Mouse (Mus musculus): ENCODE results near the gene Mylk2. TPM values are rescaled to one million over a fixed set of nuclear protein-coding genes. Genes with fewer than 3 reads are reported as not detected.

The Mylk2 gene
- polyA plus RNA-seq, 1 experiment, result 0.34 TPM

DNA sequence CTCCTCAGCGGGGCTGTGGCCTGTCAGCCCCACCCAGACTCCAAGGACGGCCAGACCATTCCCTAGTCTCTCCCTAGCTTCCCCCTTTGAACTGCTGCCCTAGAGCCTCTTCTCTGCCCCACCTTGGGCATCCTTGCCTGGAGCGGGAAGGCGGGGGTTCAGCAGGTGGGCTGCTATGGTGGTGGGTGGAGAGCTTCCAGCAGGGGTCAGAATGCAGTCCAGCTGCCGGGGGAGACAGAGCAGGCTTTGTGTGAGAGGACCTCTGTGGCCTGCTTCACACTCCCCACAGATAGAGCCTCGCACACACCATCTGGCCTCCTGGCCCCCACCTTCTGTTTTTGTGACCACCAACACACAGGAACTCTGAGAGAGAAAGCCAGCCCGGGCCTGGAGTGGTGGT lies 11.2 kb downstream of the Mylk2 start:
- Histone ChIP-seq H3K27ac (ENCODE audit: control insufficient read depth, insufficient read depth, low read length) (no peak overlapping the region), H3K4me1 (replicated peaks; ENCODE audit: control insufficient read depth, insufficient read depth, low read length) (no peaks in the 10 kb centered on the region), H3K36me3 (ENCODE audit: control insufficient read depth, insufficient read depth, low read length) (no peaks in the 10 kb centered on the region), H3K27me3 (ENCODE audit: control insufficient read depth, insufficient read depth, low read length) (no peaks in the 10 kb centered on the region), H3K4me3 (ENCODE audit: control insufficient read depth, insufficient read depth, low read length) (no peak overlapping the region)
- no peak for DNase-seq
- TF ChIP-seq POLR2A (IDR thresholded peaks at IDR 0.05; ENCODE audit: control insufficient read depth, extremely low read depth, insufficient read depth, low read length, poor library complexity) (no peak), CTCF (IDR thresholded peaks at IDR 0.05; ENCODE audit: borderline replicate concordance, control insufficient read depth, extremely low read depth, insufficient read depth, low read length, poor library complexity) (no peak)
- WGBS, result 58% methylated on average over 7 of the region's 7 CpGs

DNA sequence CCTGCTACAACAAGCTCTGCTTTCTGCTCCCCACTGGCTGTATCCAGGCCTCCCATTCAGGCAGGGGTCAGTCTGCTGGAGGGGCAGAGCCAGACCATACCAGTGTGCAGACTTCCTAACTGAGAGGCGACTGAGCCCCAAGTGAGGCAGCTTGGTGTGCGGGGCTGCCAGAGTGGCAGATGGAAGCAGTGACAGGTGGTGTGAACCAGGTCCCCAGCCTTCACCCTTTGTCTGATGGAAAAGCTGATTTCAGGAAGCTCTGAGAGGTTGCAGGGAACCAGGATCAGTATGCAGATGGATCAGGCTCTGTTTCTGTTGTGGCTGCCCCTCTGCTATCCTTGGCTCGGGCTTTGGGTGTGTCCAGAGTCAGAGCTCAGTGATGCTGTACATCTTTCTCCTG lies 12.5 kb downstream of the Mylk2 start:
- no peaks in the 10 kb centered on the region for H3K27me3 ChIP-seq (ENCODE audit: control insufficient read depth, insufficient read depth, low read length)
- no peak overlapping the region for H3K4me3 ChIP-seq (ENCODE audit: control insufficient read depth, insufficient read depth, low read length)
- no peaks in the 10 kb centered on the region for H3K36me3 ChIP-seq (ENCODE audit: control insufficient read depth, insufficient read depth, low read length)
- 94% methylated on average over 3 of the region's 3 CpGs for WGBS
- DNase-seq, result no peak
- H3K27ac ChIP-seq (ENCODE audit: control insufficient read depth, insufficient read depth, low read length), result no peak overlapping the region
- no peaks in the 10 kb centered on the region for H3K4me1 ChIP-seq (replicated peaks; ENCODE audit: control insufficient read depth, insufficient read depth, low read length)
- TF ChIP-seq CTCF (IDR thresholded peaks at IDR 0.05; ENCODE audit: borderline replicate concordance, control insufficient read depth, extremely low read depth, insufficient read depth, low read length, poor library complexity) (no peak), POLR2A (IDR thresholded peaks at IDR 0.05; ENCODE audit: control insufficient read depth, extremely low read depth, insufficient read depth, low read length, poor library complexity) (no peak)

DNA sequence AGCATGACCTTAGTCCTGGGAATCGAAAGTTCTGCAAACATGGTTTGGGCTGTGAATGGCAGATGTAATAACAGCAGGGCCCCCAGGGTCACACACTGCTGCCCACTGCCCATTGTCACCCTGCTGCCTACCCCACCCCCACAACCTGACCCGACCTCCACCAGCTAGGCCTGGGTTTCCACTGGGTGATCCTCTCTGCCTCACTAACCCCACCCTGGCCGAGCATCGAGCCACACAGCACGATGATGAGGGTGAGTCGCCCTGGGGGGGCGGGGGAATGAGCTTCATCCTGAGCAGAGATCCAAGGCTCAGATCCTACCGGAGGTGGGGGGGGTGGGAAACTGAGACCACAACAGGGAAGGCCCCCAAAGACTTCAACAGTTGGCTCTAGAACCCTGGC lies 13.0 kb downstream of the Mylk2 start:
- Histone ChIP-seq H3K4me1 (replicated peaks; ENCODE audit: control insufficient read depth, insufficient read depth, low read length) (no peaks in the 10 kb centered on the region), H3K27me3 (ENCODE audit: control insufficient read depth, insufficient read depth, low read length) (no peaks in the 10 kb centered on the region), H3K27ac (ENCODE audit: control insufficient read depth, insufficient read depth, low read length) (no peak overlapping the region), H3K36me3 (ENCODE audit: control insufficient read depth, insufficient read depth, low read length) (no peaks in the 10 kb centered on the region), H3K4me3 (ENCODE audit: control insufficient read depth, insufficient read depth, low read length) (no peak overlapping the region)
- no peak for DNase-seq
- TF ChIP-seq POLR2A (IDR thresholded peaks at IDR 0.05; ENCODE audit: control insufficient read depth, extremely low read depth, insufficient read depth, low read length, poor library complexity) (no peak), CTCF (IDR thresholded peaks at IDR 0.05; ENCODE audit: borderline replicate concordance, control insufficient read depth, extremely low read depth, insufficient read depth, low read length, poor library complexity) (no peak)
- 78% methylated on average over 8 of the region's 8 CpGs for WGBS

DNA sequence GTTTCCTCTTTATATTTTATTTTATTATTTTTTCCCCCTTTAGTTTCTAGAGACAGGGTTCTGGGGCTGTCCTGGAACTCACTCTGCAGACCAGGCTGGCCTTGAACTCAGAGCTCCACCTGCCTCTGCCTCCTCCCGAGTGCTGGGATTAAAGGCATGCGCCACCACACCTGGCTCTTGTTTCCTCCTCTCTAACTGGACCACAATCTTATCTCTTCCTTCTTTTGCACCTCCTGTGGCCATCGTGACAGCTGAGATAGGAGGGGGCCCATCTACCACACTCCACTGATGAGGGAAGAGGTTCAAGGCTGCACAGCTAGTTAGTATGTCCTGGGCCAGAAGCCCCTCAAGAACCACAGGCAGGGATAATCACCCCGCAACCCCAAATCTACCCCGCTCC lies 13.4 kb downstream of the Mylk2 start:
- no peak for DNase-seq
- WGBS, result 45% methylated on average over 5 of the region's 5 CpGs
- Histone ChIP-seq H3K4me3 (ENCODE audit: control insufficient read depth, insufficient read depth, low read length) (no peak overlapping the region), H3K27me3 (ENCODE audit: control insufficient read depth, insufficient read depth, low read length) (no peaks in the 10 kb centered on the region), H3K4me1 (replicated peaks; ENCODE audit: control insufficient read depth, insufficient read depth, low read length) (no peaks in the 10 kb centered on the region), H3K27ac (ENCODE audit: control insufficient read depth, insufficient read depth, low read length) (no peak overlapping the region), H3K36me3 (ENCODE audit: control insufficient read depth, insufficient read depth, low read length) (no peaks in the 10 kb centered on the region)
- no peak for TF ChIP-seq CTCF (IDR thresholded peaks at IDR 0.05; ENCODE audit: borderline replicate concordance, control insufficient read depth, extremely low read depth, insufficient read depth, low read length, poor library complexity)
- TF ChIP-seq POLR2A (IDR thresholded peaks at IDR 0.05; ENCODE audit: control insufficient read depth, extremely low read depth, insufficient read depth, low read length, poor library complexity), result no peak

DNA sequence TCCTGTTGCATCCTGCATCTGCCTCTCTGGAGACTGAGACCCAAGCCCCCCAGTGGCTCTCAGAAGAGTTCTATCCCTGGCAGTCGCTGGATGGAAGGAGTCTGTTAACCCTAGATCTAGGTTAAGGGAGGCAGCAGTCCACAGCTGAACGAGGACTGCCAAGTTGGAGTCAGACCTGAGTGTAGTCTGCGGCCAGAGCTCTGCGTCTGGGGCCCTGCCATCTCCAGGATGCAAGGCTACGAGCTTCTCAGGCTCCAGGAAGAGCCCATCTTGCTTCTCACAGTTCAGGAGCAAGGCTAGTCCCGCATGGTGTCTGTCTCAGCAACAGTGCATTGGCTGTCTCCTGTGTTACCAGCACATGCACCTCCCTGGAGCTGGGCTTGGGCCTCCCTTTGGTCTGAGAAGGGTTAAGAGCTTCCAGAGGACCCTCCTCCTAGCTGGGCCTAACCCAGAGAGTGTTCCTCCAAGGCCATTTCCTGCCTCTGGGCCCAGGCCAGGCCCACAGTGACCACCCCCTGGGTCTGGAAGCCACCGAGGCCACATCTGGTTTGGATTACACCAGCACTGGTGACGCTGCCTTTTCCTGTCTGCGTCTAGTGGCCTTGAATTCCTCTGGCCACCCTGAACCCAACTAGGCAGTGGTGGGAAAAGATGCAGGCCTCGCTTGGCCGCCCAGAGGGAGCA lies 14.2 kb downstream of the Mylk2 start:
- no peak for TF ChIP-seq POLR2A (IDR thresholded peaks at IDR 0.05; ENCODE audit: control insufficient read depth, extremely low read depth, insufficient read depth, low read length, poor library complexity)
- no peak for TF ChIP-seq CTCF (IDR thresholded peaks at IDR 0.05; ENCODE audit: borderline replicate concordance, control insufficient read depth, extremely low read depth, insufficient read depth, low read length, poor library complexity)
- Histone ChIP-seq H3K27ac (ENCODE audit: control insufficient read depth, insufficient read depth, low read length) (no peak overlapping the region), H3K27me3 (ENCODE audit: control insufficient read depth, insufficient read depth, low read length) (no peaks in the 10 kb centered on the region), H3K4me3 (ENCODE audit: control insufficient read depth, insufficient read depth, low read length) (no peak overlapping the region), H3K4me1 (replicated peaks; ENCODE audit: control insufficient read depth, insufficient read depth, low read length) (no peaks in the 10 kb centered on the region), H3K36me3 (ENCODE audit: control insufficient read depth, insufficient read depth, low read length) (no peaks in the 10 kb centered on the region)
- 76% methylated on average over 11 of the region's 11 CpGs for WGBS
- no peak for DNase-seq

DNA sequence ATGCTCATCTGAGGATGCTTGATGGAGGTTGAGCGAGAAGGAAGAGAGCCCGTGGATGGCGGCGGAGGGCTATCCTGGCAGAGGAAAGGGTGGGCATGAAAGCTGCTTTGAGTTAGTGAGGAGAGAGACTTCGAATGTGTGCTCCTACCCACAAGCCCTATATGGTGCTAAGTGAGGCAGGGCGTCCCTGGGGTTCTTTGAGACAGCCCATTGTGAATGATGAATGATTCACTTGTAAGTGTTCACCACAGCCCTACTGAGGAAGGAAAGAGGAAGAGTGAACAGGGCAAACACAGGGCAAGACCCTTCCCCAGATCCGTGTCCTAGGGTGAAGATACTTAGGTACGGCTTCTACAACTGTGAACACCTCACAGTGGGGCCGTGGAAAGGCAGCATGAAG lies 15.7 kb downstream of the Mylk2 start:
- H3K27me3 ChIP-seq (ENCODE audit: control insufficient read depth, insufficient read depth, low read length), result no peaks in the 10 kb centered on the region
- no peaks in the 10 kb centered on the region for H3K4me1 ChIP-seq (replicated peaks; ENCODE audit: control insufficient read depth, insufficient read depth, low read length)
- 77% methylated on average over 9 of the region's 9 CpGs for WGBS
- DNase-seq, result no peak
- H3K4me3 ChIP-seq (ENCODE audit: control insufficient read depth, insufficient read depth, low read length), result no peak overlapping the region
- no peak for TF ChIP-seq POLR2A (IDR thresholded peaks at IDR 0.05; ENCODE audit: control insufficient read depth, extremely low read depth, insufficient read depth, low read length, poor library complexity)
- TF ChIP-seq CTCF (IDR thresholded peaks at IDR 0.05; ENCODE audit: borderline replicate concordance, control insufficient read depth, extremely low read depth, insufficient read depth, low read length, poor library complexity), result no peak
- H3K27ac ChIP-seq (ENCODE audit: control insufficient read depth, insufficient read depth, low read length), result no peak overlapping the region
- H3K36me3 ChIP-seq (ENCODE audit: control insufficient read depth, insufficient read depth, low read length), result no peaks in the 10 kb centered on the region

DNA sequence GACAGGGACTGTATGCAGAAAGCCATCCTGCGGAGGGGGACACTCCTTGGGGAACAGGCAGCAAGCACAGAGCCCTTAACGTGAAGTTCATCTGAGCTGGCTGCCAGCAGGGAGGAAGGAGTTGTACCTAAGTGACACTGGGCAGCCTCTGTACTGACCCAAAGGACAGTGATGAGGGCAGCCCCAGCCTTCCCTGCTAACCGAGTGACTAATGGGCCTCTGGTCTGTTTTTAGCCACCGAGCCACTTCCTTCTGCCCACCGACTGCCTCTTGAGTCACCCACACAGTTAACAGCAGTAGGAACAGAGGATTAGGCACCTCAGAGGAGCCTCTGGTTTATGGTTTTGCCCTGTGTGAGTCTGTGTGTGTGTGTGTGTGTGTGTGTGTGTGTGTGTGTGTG lies 16.2 kb downstream of the Mylk2 start:
- Histone ChIP-seq H3K4me3 (ENCODE audit: control insufficient read depth, insufficient read depth, low read length) (no peak overlapping the region), H3K36me3 (ENCODE audit: control insufficient read depth, insufficient read depth, low read length) (no peaks in the 10 kb centered on the region), H3K27ac (ENCODE audit: control insufficient read depth, insufficient read depth, low read length) (no peak overlapping the region), H3K4me1 (replicated peaks; ENCODE audit: control insufficient read depth, insufficient read depth, low read length) (no peaks in the 10 kb centered on the region), H3K27me3 (ENCODE audit: control insufficient read depth, insufficient read depth, low read length) (no peaks in the 10 kb centered on the region)
- TF ChIP-seq CTCF (IDR thresholded peaks at IDR 0.05; ENCODE audit: borderline replicate concordance, control insufficient read depth, extremely low read depth, insufficient read depth, low read length, poor library complexity), result no peak
- WGBS, result 45% methylated on average over 5 of the region's 5 CpGs
- no peak for DNase-seq

Measured in thymus, adult 2 months (tissue).